Mouse (Mus musculus) embryonic stem cell, embryonic (primary cell): Measurements from ENCODE around the gene Syn2.

Experiments used
- CTCF ChIA-PET, 4 experiments: fragments of 300-600 bp in 2 of 4; fragments of 350-600 bp in 2 of 4; sonication (Branson Sonifier 250); formaldehyde crosslinking; loops; one replicate each; lab custom pipeline; 2022; ENCODE audit warnings: inconsistent platforms in 2 of 4; lab: Charles Lee
- POLR2A ChIA-PET, 4 experiments: fragments of 300-600 bp in 2 of 4; fragments of 350-600 bp in 2 of 4; sonication (Branson Sonifier 250); formaldehyde crosslinking; loops; one replicate each; lab custom pipeline; 2022; ENCODE audit warnings: antibody characterized with exemption in 4 of 4, inconsistent platforms in 1 of 4; lab: Charles Lee

Syn2 gene

GRCm38 (mm10) chr6:115134501-115135331 is at the start of gene Syn2:
Syn2 (plus strand) TSS chr6:115134902.
- POLR2A ChIA-PET, result interaction anchor here (0.6 to 2.7 kb wide), 13 partner anchors 9 to 404 kb away, joined by 3 to 21 read pairs (median 4); no protein-coding TSS in a partner anchor
- CTCF ChIA-PET, result interaction anchor here (0.6 to 3.0 kb wide), 9 partner anchors 68 to 682 kb away, joined by 3 to 11 read pairs (median 3); partner anchors contain the start of gene Tamm41 (in 1 of the 4)

GRCm38 (mm10) chr6:115085274-115085841 is 49.3 kb upstream of the Syn2 start:
- CTCF ChIA-PET, result interaction anchor here in 3 of 4 experiments (0.5 to 1.4 kb wide), 4 partner anchors 18 to 142 kb away, joined by 3 to 8 read pairs (median 3); partner anchors contain the start of gene Gm17482 (in 1 of the 3)
- POLR2A ChIA-PET, result interaction anchor here in 2 of 4 experiments (0.5 to 2.3 kb wide), 5 partner anchors 8 to 38 kb away, joined by 3 to 9 read pairs (median 3); no protein-coding TSS in a partner anchor

GRCm38 (mm10) chr6:115088314-115089106 is 46.2 kb upstream of the Syn2 start:
- POLR2A ChIA-PET, result interaction anchor here in 1 of 4 experiments (0.7 kb wide), 1 partner anchor 18 kb away, joined by 3 read pairs; no protein-coding TSS in a partner anchor
- CTCF ChIA-PET, result interaction anchor here in 2 of 4 experiments (0.7 to 1.3 kb wide), 4 partner anchors 20 to 39 kb away, joined by 3 to 5 read pairs (median 4); no protein-coding TSS in a partner anchor

- ChIA-PET POLR2A (no interaction called here), CTCF (interaction anchor here in 1 of 4 experiments (0.8 kb wide), 1 partner anchor 26 kb away, joined by 3 read pairs; no protein-coding TSS in a partner anchor)
These were observed 43.0 kb upstream of the Syn2 start for GRCm38 (mm10) chr6:115091737-115092136.

GRCm38 (mm10) chr6:115102542-115102941 is 32.2 kb upstream of the Syn2 start:
- CTCF ChIA-PET, result interaction anchor here in 2 of 4 experiments (0.6 to 1.3 kb wide), 2 partner anchors 17 to 37 kb away, joined by 4 to 5 read pairs; no protein-coding TSS in a partner anchor
- POLR2A ChIA-PET, result interaction anchor here in 1 of 4 experiments (1.7 kb wide), 1 partner anchor 32 kb away, joined by 4 read pairs; the partner anchor contains the start of gene Syn2

DNA sequence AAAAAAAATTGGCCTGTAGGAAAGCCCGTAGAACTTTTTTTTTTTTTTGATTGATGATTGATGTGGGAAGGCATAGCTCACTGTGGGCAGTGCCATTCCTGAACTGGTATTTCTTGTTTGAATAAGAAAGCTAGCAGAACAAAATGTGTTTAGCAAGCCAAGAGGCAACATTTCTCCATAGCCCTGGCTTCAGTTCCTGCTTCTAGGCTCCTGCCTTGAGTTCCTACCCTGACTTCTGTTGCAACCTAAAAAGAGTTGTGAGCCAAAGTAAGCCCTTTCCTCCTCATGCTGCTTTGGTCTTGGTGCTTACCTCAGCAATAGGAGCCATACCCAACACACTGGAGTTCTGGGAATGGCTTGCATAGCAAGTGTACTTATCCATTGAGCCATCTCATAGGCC is 23.3 kb upstream of the Syn2 start:
- CTCF ChIA-PET, result interaction anchor here in 1 of 4 experiments (0.6 kb wide), 1 partner anchor 66 kb away, joined by 3 read pairs; no protein-coding TSS in a partner anchor
- POLR2A ChIA-PET, result interaction anchor here in 2 of 4 experiments (0.6 to 1.1 kb wide), 2 partner anchors 34 to 141 kb away, joined by 3 read pairs; partner anchors contain the start of gene Timp4 (in 1 of the 2)

- ChIA-PET CTCF (interaction anchor here in 1 of 4 experiments (2.6 kb wide), 1 partner anchor 56 kb away, joined by 14 read pairs; no protein-coding TSS in a partner anchor), POLR2A (interaction anchor here in 2 of 4 experiments (1.0 to 2.3 kb wide), 6 partner anchors 9 to 249 kb away, joined by 3 to 16 read pairs (median 6); partner anchors contain the start of gene Syn2 (in 1 of the 2))
These were observed 12.5 kb upstream of the Syn2 start for GRCm38 (mm10) chr6:115122181-115122580.

- ChIA-PET CTCF (interaction anchor here in 3 of 4 experiments (0.6 to 2.6 kb wide), 4 partner anchors 18 to 415 kb away, joined by 3 to 14 read pairs (median 4); no protein-coding TSS in a partner anchor), POLR2A (interaction anchor here in 3 of 4 experiments (0.6 to 2.3 kb wide), 21 partner anchors 8 to 607 kb away, joined by 3 to 21 read pairs (median 4); partner anchors contain the start of genes Syn2 (in 3 of the 3) and Raf1 (in 1 of the 3))
These were observed 11.2 kb upstream of the Syn2 start for GRCm38 (mm10) chr6:115123262-115124201.

DNA sequence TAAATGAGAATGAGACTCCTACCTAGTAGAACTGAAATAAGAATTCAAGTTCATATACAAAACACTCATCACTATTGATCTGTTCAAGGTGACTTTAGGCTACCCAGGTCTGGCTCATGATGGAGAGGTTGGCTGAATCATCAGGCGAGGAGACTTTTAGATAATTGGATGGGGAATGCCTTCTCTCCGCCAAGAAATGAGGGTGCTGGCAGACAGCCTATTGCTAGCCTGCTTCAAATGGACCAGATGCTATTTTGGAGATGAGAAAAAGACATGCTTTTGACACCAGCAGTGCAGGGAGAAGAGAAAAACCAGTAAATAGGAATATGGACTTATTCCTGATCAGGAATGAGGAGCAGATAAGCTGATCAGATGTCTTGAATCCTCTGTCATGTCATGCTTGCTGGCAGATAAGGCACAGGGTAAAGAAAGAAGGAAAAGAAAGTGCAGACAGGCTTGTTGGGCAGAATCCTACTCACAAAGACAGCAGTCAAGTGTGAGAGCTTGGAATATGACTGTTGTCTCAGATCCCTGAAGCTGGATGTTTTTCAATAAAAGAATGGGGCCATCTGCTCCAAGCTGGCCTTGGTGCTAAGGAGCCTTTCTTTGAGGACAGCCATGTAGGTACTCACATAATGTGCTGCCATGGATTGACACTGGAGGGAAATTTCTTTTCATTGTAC is 9.9 kb upstream of the Syn2 start:
- ChIA-PET CTCF (interaction anchor here in 1 of 4 experiments (0.5 kb wide), 1 partner anchor 592 kb away, joined by 3 read pairs; no protein-coding TSS in a partner anchor), POLR2A (interaction anchor here in 2 of 4 experiments (0.7 to 2.1 kb wide), 5 partner anchors 10 to 54 kb away, joined by 3 to 8 read pairs (median 3); partner anchors contain the start of gene Syn2 (in 1 of the 2))

DNA sequence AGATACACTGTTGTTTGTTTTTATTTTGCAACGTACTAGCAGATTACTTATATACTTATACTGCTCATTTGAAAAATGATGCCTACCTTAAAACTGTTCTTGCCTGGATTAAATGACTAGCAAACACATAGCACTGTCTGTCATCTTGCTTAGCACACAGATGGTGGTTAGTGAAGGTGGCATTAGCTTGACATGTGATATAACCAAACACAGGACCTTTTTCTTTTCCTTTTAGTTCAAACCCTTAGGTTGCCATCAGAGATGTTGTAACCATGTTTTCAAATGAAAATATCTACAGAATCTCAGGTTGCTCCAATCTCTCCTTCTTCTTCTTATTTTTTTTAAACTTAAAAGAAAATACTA is 9.4 kb upstream of the Syn2 start:
- POLR2A ChIA-PET, result interaction anchor here in 2 of 4 experiments (0.7 to 2.1 kb wide), 3 partner anchors 10 to 55 kb away, joined by 3 to 8 read pairs (median 5); partner anchors contain the start of gene Syn2 (in 1 of the 2)

DNA sequence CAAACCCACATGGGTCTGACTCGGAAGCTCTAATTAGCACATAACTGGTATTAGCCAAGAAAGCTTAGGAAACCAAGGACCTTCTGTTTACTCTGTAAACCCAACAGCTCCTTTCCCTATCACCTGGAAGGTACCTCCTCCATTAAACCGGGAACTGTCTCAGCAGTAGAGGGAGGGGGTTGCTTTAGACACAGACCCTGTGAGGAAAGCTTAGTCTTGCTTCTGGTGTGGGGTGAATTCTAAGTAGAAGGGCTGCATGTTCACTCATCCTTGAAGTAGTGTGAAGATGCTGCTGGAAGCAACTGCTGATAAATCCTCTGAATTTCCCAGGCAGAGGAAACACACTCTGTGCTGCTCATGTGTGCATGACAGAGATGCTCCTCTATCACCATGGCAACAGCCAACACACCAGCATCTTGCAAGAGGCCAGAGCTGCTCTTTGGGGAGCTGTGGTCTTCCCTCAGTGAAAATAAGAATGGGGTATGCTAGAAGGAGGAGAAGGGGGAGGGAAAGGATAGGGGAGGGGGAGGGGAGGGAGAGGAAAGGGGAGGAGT is 8.4 kb upstream of the Syn2 start:
- ChIA-PET POLR2A (interaction anchor here in 2 of 4 experiments (0.7 to 2.1 kb wide), 9 partner anchors 8 to 157 kb away, joined by 3 to 8 read pairs (median 4); partner anchors contain the start of genes Syn2 (in 2 of the 2) and Vgll4 (in 1 of the 2)), CTCF (interaction anchor here in 3 of 4 experiments (0.6 to 1.8 kb wide), 5 partner anchors 15 to 97 kb away, joined by 3 to 5 read pairs (median 4); no protein-coding TSS in a partner anchor)

More for the DNA sequence above, 9.4 kb upstream of the Syn2 start:
- CTCF ChIA-PET, result interaction anchor here in 1 of 4 experiments (0.5 kb wide), 1 partner anchor 591 kb away, joined by 3 read pairs; no protein-coding TSS in a partner anchor

DNA sequence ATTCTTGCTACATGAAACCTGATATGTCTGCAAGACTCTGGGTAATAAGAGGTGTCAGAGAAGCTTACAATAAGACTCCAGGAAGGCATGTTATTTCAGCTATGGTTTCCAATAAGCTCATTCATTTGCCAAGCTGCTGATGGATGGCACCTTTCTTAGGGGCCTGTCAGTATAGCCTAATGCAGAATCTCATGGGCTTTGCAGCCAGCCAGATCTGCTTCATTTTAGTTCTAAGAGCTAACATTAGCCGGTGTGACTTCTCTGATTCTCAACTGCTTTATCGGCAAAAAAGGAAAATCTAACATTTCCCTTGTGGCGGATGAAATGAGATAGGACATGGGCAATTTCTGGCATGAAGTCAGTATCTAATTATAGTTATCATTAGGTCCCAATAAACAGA is 7.9 kb upstream of the Syn2 start:
- ChIA-PET POLR2A (interaction anchor here in 2 of 4 experiments (0.7 to 2.1 kb wide), 8 partner anchors 8 to 157 kb away, joined by 3 to 8 read pairs (median 4); partner anchors contain the start of genes Syn2 (in 1 of the 2) and Vgll4 (in 1 of the 2)), CTCF (interaction anchor here (0.5 to 1.8 kb wide), 8 partner anchors 14 to 381 kb away, joined by 3 to 5 read pairs (median 4); partner anchors contain the start of gene Tamm41 (in 1 of the 4))

- POLR2A ChIA-PET, result interaction anchor here in 2 of 4 experiments (0.7 to 2.1 kb wide), 7 partner anchors 8 to 158 kb away, joined by 3 to 8 read pairs (median 4); partner anchors contain the start of genes Syn2 (in 1 of the 2) and Vgll4 (in 1 of the 2)
- CTCF ChIA-PET, result interaction anchor here in 3 of 4 experiments (0.5 to 1.8 kb wide), 4 partner anchors 61 to 382 kb away, joined by 4 to 5 read pairs (median 4); partner anchors contain the start of gene Tamm41 (in 1 of the 3)
These were observed 7.4 kb upstream of the Syn2 start for GRCm38 (mm10) chr6:115127255-115127824.

DNA sequence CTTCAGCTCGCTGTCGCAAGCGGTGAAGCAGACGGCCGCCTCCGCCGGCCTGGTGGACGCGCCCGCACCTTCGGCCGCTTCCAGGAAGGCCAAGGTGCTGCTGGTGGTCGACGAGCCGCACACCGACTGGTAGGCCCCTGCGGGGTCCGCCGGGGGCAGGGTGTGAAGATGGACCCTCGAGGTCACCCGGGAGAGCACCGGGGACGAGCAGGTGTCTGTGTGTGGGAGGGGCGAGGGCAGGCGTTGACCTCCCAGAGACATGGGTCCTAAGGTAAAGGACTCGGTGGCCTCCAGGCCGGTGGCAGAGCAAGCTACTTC is 589 bp downstream of the Syn2 start:
- ChIA-PET CTCF (interaction anchor here (0.5 to 3.0 kb wide), 6 partner anchors 69 to 900 kb away, joined by 3 to 11 read pairs (median 5); no protein-coding TSS in a partner anchor), POLR2A (interaction anchor here in 3 of 4 experiments (0.5 to 2.7 kb wide), 7 partner anchors 9 to 97 kb away, joined by 3 to 21 read pairs (median 7); no protein-coding TSS in a partner anchor)
